Mouse (Mus musculus): ENCODE results near the gene Cxcl2.

DNA sequence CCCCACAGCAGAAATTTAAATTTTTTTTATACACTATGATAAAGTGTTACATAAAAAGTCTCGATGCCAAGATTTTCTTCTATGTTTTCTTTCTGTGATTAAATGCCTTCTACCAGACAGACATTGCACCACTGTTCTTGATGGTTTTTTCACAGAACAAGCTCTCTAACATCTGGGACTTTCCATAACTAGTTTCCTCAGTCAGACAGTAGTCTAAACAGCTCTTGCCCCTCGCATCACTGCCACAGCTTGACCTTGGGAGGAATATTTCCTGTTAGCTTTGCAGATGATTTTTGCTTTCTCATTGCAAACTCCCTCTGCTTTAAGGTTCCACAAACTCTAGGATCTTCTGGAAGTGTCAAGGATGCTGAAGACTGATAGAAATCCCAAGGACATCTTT lies 26.9 kb downstream of the Cxcl2 start:
- no peak for TF ChIP-seq CTCF (IDR thresholded peaks at IDR 0.05; ENCODE audit: borderline replicate concordance, extremely low read depth, insufficient read depth, insufficient read length)
- no peak for TF ChIP-seq POLR2A (IDR thresholded peaks at IDR 0.05; ENCODE audit: borderline replicate concordance, extremely low read depth, insufficient read depth, insufficient read length, poor library complexity, severe bottlenecking)
